Mouse (Mus musculus) heart, adult 11 months (tissue): ENCODE measurements around the gene Arhgap11a.
A peak's percentile ranks its signal among the peaks of the same experiment; 100 is the strongest.

ENCODE experiments used
- DNase-seq: peaks from one replicate; pipeline ENCODE4 v3.0.0; 2022

Arhgap11a gene

DNA sequence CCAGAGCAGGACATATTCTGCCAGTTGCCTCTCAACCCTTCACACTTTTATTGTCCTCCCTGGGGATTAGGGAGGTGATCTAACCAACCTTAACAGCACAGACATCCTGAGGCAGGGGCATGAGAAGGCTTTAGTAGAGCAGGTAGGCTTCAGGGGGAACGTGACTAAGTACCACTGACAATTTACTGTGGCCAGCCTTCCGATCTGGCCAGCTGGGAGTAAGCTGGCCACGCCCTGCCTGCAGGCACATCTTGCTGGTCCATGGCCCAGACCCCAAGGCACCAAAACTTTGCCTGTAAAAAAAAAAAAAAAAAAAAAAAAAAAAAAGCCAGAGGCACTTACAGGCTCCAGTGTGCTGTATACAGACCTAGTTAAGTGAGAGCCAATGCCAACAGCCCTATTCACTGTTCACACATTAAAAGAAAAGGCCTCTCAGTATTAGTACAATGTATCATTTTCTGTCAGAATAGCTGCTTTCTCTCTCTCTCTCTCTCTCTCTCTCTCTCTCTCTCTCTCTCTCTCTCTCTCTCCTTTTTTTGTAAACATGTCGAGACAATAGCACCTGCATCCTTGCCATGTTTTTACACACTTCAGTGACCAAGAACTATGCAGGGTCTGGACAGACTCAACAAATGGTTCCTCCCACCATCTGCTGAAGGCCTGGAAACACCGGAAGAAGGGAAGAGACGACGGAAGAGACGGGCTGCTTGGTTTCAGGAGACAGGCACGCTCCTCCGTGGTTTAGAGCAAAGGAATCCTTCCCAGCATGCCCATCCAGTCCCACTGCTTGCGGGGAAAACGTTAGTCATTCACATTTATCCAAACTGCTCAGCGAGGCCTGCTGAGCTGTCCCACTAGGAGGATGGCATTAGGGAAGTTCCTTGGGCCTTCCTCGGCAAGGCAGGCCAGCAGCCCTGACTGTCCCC lies 30.5 kb downstream of the Arhgap11a start:
- DNase-seq: peak; percentile 63

DNA sequence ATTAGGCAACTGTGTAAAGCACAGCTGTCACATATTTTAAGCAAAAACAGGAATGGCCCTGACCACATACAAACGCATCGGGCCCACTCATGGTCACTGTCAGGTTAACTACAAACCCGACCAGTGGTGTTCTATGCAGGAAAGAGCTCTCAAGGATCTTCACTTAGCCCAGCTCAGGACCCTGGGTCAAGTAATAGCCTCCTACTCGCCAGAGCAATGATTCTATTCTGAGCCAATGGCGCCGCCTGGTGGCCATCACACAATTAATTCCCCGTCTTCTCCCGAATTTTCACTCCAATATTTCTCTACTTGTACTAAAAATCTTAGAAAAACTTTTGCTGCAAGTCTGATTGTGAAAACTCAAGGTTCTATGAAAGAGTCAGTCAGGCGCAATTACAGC lies 40.8 kb downstream of the Arhgap11a start:
- DNase-seq: peak; percentile 88

DNA sequence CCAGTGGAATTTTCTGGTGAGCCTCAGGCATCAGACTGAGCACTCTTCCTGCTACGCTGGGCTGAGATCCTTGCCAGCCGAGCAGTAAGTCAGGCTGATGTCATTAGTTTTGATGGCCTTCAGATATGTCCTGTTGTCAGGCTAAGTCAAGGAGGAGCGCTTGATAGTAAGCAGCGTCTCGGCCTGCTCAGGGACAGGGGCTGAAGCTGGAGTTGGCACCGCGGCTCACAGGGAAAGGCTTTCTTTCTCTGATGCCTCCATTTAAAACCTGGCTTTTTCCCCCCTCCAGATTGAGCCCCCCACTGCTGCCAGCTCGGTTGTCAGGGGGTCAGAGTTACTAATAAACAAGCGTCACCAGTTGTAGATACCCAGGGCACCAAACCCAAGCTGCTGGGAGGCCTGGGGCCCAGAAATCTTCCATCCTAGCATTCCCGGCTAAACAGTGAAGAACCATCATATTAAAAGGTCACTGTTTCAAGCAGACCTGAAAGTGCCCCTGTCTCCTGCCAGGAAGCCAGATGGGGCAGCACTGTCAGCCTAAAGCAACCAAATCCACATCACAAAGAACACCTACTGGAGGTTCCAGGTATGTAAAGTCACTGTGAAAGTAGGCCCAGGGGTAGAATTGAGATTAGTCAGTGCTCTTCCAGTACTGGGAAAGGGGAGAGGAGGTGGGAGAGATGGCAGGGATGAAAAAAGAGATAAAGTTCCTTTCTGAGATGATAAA lies 41.4 kb downstream of the Arhgap11a start:
- peak; percentile 67 for DNase-seq

- peak; percentile 44 for DNase-seq
These were observed 42.7 kb downstream of the Arhgap11a start for GRCm38 (mm10) chr2:113805765-113806164.

DNA sequence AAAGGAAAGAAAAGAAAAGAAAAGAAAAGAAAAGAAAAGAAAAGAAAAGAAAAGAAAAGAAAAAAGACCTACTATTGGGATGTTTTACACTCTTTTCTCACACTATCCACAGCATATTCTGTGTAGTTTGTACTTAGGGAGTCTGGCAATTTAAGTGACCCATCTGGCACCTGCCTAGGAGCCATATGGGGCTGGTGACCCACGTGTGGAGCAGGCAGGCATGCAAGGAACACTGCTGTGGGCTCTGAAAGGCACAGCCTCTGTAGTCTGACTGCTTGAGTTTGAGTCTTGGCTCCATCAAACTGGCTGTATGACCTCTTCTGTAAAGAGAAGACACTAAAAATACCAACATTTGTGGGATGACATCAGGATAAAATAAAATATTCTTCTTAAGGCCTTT lies 44.7 kb downstream of the Arhgap11a start:
- DNase-seq: peak; percentile 18

DNA sequence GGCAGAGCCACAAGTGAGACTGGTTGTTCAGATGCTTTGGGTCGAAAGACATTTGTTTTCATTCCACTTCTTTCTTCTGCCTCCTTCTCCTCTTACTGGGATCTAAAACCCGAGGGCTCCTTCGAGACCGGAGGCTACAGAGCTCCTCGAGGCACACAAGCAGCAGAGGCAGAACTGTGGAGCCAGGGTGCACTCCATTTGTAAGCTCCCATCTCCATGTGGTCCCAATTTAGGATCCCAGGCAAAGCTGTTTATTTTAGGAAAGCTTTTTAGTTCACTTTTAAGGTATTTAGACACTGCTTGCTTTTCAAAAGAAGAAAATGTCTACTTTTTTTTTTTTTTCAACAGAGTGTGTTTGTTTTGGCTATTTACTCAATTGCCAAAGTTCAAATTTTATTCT lies 47.6 kb downstream of the Arhgap11a start:
- DNase-seq: peak; percentile 73

DNA sequence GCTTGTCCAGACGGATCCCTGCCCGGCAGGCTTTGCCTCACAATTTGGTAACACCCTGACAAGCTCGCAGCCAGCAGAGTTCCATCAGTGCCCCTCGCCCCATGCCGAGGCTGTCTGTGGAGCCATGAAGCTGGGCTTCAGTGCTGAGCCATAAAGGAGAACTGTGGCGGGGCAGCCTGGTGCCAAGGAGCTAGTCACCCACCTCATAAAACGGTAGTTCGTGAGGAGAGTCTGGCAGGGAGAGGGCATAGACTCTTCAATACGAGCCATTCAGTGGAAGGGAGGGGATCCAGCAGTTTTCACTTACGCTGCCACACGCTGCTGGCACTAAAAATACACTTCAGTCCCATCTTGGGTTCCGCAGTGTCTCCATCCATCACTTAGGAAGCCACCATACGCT lies 49.9 kb downstream of the Arhgap11a start:
- peak; percentile 67 for DNase-seq

GRCm38 (mm10) chr2:113795186-113795585 lies 53.3 kb downstream of the Arhgap11a start:
- peak; percentile 15 for DNase-seq

DNA sequence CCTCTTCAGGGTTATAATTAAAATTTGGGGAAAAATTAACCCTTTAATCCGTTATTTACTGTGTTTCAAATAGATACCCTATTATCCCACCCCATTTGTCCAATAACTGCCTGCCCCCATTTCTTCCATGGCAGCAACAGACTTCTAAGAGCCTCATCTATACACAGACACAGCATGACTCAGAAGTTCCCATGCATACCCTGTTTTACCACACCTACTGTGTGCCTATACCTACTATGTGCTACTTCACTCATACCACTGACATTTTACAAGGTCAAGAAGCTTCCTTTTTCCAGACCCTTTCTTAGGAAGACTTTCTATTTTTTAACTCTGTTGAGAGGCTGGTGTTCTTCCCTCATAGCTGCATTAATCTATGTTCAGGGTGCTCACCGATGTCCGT lies 54.9 kb downstream of the Arhgap11a start:
- no peak for DNase-seq

DNA sequence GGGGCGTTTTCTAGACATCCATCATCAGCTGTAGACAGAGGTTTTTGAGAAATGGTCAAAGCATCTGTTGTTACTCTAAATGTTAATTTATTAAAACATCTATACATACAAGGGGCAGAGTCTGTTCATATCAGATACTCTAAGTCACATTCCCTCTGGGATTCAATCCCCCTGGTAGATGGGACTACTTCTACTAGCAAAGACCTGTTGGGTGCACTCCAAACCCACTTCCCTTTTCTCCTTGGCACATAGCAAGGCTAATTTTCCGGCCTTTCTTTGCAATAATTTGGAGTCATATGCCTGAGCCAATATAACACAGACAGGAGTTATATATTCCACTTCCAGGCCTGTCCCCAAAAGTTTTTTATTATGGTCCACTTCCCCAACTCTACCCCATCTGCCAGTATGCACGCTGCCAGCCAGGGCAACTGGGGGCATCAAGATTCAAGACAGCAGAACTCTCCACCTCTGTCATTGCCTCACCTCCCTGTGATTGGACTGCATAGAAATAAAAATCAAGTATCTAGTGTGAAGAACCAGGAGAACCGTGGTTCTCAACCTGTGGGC lies 59.6 kb downstream of the Arhgap11a start:
- peak; percentile 55 for DNase-seq

- DNase-seq: peak; percentile 53
These were observed 60.6 kb downstream of the Arhgap11a start for GRCm38 (mm10) chr2:113787882-113788281.

DNA sequence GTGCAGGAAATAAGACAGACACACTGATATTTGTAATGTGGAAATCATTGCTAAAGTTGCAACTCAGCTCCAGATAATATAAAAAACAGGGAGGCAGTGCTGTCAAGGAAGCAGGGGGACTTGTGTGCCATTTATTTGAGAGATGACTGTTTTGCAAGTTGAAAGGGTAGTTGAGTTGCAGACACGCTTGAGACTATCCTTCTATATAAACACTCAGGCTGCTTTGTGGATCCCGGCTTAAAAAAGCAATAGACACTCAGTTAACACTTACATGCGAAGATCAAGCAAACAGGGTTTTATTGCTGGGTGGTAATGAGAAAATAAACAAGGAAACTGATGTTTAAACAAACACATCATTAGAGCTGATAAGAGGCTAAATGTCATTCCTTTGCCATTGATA lies 63.6 kb downstream of the Arhgap11a start:
- peak; percentile 21 for DNase-seq

DNA sequence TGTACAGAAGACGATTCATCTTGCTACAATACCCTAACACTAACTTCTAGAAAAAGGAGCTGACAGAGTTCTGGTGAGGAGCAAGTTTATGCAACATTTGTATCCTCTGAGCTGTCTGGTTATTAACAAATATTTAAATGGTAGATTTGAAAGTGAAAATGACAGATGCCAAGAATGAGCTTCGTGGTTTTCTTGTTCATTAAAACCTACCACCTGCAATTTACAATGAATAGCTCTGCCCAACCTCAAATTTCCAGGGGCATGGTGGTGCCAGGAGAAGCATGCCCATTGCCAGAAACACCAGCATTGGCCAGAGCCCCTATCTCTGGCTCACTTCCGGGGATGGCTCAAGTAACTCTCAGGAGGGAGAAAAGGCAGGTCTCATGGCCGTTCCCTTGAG lies 66.9 kb downstream of the Arhgap11a start:
- DNase-seq: no peak
